Mouse (Mus musculus): ENCODE data around the gene Arr3. TPM values are rescaled to one million over a fixed set of nuclear protein-coding genes. Genes with fewer than 3 reads are reported as not detected.

Arr3 gene
- not detected for total RNA-seq (2021)

DNA sequence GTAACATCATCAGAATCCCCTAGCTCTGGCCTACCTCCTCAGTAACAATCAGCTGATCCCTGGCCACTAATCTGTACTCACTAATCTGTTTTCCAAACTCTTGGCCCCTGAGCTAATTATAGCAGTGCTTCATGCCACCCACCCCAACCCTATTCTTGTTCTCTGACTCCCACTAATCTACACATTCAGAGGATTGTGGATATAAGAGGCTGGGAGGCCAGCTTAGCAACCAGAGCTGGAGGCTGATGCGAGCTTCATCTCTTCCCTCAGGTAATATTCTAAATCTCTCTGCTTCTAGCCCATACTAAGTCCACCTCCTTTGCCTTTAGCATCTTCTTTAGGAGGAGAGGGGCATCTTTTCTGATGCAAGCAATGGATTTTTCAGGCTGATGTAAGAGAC is at the start of gene Arr3:
TSS of gene Arr3 (plus strand) at position 184 of the 400 bp plus-strand sequence.
- DNase-seq = no peak

GRCm38 (mm10) chrX:100556026-100556425 is 49.3 kb upstream of the Arr3 start:
- DNase-seq = no peak

DNA sequence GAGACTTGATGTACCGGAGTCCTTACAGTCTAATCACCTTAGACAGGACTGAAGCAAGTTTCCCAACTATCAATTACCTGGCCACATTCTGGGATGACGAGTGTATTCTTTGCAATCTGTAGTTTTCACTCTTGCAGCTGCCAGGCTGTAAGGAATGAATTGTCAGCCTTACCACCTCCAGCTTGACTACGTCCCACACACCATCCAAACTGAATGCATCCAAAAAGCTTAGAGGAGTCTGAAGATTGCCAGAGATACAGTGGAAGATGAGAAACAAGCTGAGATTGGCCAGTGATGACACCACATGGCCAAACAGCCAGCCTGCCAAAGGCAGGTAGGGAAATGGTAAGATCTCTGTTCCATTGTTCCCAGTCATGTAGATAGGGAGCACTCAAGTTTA is 39.6 kb upstream of the Arr3 start:
- no peak for DNase-seq

GRCm38 (mm10) chrX:100571951-100572350 is 33.3 kb upstream of the Arr3 start, which contains the start of gene Awat1:
Awat1 (plus strand) TSS chrX:100572251.
- DNase-seq = no peak

DNA sequence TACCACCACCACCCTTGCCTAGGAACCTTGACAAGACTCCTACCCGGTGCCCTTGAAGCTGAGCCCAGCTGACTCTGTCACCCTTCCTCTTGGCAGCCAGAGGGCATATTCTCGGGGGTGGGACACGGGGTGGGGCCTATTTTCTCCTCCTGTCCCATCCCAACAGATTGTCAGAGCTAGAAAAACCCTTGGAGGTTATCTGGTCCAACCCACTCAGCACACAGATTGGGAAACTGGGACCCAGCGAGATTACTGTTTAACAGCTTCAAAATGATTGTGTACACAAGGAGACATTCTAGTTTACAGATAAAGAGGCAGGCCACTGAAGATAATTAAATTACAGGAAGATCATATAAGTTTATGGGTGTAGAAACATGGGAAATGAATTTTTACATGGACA is 10.5 kb upstream of the Arr3 start, which contains the start of gene P2ry4:
TSS of gene P2ry4 (minus strand) at position 79 of the 400 bp plus-strand sequence.
- DNase-seq = no peak

- DNase-seq = peak; percentile 55
These were observed 7.9 kb upstream of the Arr3 start for GRCm38 (mm10) chrX:100597439-100597838.

DNA sequence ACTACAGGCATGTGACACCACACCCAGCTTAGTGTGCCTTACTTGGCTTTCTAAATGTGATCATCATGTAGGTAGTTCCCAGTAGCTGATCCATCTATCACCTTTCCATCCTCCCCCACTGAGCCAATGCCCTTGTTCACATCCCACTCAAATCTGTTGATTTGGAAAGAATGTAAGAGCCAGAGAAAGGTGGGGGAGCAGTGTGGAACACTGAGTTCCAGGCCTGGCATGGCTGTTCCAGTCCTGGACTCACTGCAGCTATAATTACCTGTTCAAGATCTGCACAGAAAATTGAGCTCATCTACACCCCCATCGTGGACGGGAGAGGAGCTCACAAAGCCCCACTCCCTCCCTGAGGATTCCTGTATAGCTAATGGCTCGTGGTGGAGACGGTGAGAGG is 5.5 kb upstream of the Arr3 start:
- no peak for DNase-seq

DNA sequence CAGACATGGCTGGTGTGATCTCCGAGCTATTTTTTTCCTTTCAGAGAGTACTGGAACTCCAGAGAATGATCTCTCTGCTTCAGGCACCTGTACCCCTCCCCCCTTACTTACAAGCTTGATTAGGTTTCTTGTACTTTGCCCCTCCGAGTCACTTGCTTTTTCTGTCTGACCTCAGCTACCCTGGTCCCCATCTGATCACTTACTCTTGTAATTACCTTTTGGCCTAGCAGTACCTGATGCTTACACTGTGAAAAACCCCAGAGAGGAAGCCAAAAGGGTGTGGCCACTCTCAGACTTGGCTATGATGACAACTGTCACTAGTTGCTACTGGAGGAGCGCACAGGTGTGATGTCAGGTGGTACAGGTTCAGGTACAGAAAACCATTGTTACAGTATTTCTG is 13.2 kb downstream of the Arr3 start:
- no peak for DNase-seq

DNA sequence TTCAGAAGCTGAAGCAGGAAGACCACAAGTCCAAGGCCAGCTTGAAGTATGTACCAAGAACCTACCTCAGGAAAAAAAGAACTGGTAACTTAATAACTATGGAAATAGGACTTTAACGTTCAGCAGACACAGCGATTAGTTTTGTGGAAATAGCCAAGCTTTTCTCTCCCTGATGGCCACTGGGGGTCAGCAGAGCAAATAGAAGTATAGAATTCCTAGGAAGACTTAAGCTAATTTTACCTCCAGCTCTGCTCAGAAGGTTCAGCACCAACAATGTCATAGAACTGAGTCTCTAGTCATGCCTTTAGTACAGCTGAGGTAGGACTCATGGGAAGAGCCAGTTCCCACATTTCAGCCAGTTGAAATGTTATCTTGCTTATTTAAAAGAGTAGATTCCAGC is 16.1 kb downstream of the Arr3 start:
- DNase-seq = no peak

GRCm38 (mm10) chrX:100624242-100624641 is 18.9 kb downstream of the Arr3 start:
- DNase-seq = no peak

DNA sequence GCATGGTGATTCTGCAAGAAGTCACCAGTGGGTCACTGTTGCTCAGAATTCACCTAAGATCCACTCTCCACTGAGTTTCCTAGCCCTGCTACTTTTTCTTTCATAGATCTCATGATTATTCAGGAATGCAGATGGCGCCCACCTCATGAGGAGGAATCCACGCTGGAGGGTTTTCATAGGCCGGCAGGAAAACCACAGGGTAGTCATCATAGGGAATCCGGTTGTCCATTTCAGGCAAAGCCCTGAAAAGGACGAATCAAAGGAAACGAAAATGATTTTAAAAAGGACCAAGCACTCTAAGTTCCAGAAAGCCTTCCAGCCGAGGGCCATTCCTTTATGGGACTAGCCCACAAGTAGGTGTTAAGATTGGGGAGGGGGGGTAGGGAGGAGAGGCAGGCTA is 19.8 kb downstream of the Arr3 start:
- no peak for DNase-seq

DNA sequence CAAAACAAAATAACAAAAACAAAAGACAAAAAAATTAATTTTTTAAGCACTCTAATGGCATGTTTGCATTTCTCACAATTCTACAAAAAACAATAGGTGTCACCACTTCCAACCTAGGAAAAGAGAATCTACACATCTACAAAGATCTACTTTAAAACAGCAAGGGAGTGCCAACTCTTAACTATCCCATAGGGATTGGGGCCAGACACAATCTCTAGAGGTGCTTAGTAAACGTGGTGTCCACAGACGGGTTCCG is 20.2 kb downstream of the Arr3 start, which contains the start of gene Kif4:
TSS of gene Kif4 (plus strand) at position 192 of the 256 bp plus-strand sequence.
- no peak for DNase-seq

DNA sequence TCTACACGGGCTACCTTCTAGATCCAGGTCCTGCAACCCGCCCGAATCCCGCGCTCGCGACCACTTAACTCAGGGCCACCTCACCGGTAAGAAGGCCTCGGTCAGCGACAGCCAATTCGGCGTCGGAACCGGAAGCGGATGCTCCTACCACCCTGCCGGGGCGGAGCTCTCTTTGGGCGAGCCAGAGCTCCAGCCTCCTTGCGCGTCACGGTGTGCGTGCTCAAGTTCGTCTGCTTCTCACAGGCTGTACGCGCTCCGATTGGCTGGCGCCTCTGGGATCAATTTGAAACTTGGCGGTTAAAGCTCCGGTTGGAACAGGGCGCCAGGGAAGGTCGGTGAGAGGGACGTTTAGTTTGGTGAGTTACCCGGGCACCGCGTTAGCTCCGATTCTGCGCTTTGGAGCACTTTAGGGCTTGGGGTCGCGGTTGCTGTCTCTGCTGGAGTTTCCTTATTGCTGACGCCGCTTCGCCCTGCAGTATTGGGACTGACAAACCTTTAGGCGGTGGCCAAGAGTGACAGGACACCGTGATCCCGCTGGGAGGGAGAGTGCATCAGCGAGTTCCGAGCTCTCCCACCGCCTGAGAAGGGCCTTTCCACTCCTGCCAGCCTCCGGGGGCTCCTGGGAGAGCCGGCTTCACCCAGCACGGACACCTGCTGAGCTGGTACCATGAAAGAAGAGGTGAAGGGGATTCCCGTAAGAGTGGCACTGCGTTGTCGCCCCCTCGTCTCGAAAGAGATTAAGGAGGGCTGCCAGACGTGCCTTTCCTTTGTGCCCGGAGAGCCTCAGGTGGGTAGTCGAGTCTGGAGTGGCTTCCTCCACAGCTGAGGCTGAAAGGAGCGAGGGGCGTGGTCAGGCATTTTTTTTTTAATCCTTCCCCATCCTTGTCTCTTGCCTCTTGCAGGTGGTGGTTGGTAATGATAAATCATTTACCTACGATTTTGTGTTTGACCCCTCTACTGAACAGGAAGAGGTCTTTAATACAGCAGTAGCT is 20.8 kb downstream of the Arr3 start, which contains the start of gene Pdzd11:
TSS of gene Pdzd11 (minus strand) at position 767 of the 992 bp plus-strand sequence.
- DNase-seq = peak; percentile 89

DNA sequence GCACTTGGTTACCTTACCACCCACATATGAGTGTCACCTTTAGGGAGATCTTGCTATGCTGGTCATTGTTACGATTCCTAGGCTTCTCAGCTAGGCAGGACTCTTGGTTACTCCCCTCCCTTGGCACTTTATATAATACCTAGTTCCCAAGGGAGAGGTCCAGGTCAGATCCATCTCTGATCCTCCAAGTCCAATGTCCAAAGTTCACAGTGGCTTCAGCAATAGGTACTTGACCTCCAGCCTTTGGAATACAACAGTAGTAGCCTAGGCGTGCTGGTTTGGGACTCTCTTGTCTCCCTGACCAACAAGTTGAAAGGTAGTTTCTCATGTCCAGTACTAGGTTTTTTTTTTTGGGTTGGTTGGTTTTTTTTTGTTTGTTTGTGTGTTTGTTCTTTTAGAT is 23.8 kb downstream of the Arr3 start:
- DNase-seq = no peak

- DNase-seq = no peak
These were observed 33.2 kb downstream of the Arr3 start for GRCm38 (mm10) chrX:100638477-100638876.

- DNase-seq = no peak
These were observed 47.6 kb downstream of the Arr3 start for GRCm38 (mm10) chrX:100652848-100653247.

GRCm38 (mm10) chrX:100664825-100665224 is 59.5 kb downstream of the Arr3 start:
- no peak for DNase-seq

Other genes with a start within 250 kb of the Arr3 start
- gene Otud6a, start 176.5 kb upstream of the Arr3 start, total RNA-seq (2021) = not detected
- gene Awat2, start 162.8 kb upstream of the Arr3 start, total RNA-seq (2021) = not detected
- 10 to 100 TPM; 44.6 to 46.4 TPM for gene Igbp1, start 111.2 kb upstream of the Arr3 start, total RNA-seq (2021)
- gene Dgat2l6, start 80.7 kb upstream of the Arr3 start, total RNA-seq (2021) = not detected
- not detected for gene Awat1, start 33.2 kb upstream of the Arr3 start, total RNA-seq (2021)
- gene P2ry4, start 10.6 kb upstream of the Arr3 start, total RNA-seq (2021) = not detected
- 10 to 100 TPM; 29.3 to 32.1 TPM for gene Kif4, start 20.2 kb downstream of the Arr3 start, total RNA-seq (2021)
- 10 to 100 TPM; 36.5 to 42.0 TPM for gene Pdzd11, start 21.1 kb downstream of the Arr3 start, total RNA-seq (2021)
- under 1 TPM; 0.32 to 0.41 TPM for gene Gdpd2, start 124.4 kb downstream of the Arr3 start, total RNA-seq (2021)
- gene Dlg3, start 162.2 kb downstream of the Arr3 start, total RNA-seq (2021) = 1 to 10 TPM; 4.6 to 5.3 TPM

Measured in heart, postnatal 4 days (tissue).